Mouse (Mus musculus) MEL (cell line): ENCODE measurements around the gene Best3. TPM values are rescaled to one million over a fixed set of nuclear protein-coding genes. Genes with fewer than 3 reads are reported as not detected.

Experiments
- DNase-seq: peaks from one replicate; pipeline ENCODE4 v3.0.0; 2011; ENCODE audit warnings: low read depth, low spot score
- H3K27ac ChIP-seq: 2 replicates; pipeline ENCODE4 v1.5.1; 2012; ENCODE audit warnings: low read depth, mild to moderate bottlenecking, control low read depth, low read length, moderate library complexity; ENCODE audit not compliant: control insufficient read depth
- H3K27me3 ChIP-seq, 2 experiments: fragments of 150-350 bp in 1 of 2; sonication (generic) in 1 of 2; 2 replicates each; pipeline ENCODE4 v1.6.1; 2012; ENCODE audit warnings: low read length in 2 of 2, mild to moderate bottlenecking in 2 of 2, improper control_type of control experiment in 1 of 2, moderate library complexity in 1 of 2; ENCODE audit not compliant: insufficient read depth in 2 of 2, control insufficient read depth in 1 of 2
- H3K36me3 ChIP-seq, 2 experiments: 2 replicates each; pipeline ENCODE4 v1.6.1; 2012 to 2014; ENCODE audit warnings: low read length in 2 of 2, improper control_type of control experiment in 1 of 2, inconsistent platforms in 1 of 2, mild to moderate bottlenecking in 1 of 2; ENCODE audit not compliant: insufficient read depth in 2 of 2, control insufficient read depth in 1 of 2
- H3K4me1 ChIP-seq, 2 experiments: fragments of 150-350 bp in 1 of 2; sonication (generic) in 1 of 2; 2 replicates each; pipeline ENCODE4 v1.6.1; 2012; ENCODE audit warnings: low read length in 2 of 2, improper control_type of control experiment in 1 of 2, mild to moderate bottlenecking in 1 of 2; ENCODE audit not compliant: insufficient read depth in 2 of 2, control insufficient read depth in 1 of 2
- H3K4me3 ChIP-seq, 2 experiments: fragments of 150-350 bp in 1 of 2; sonication (generic) in 1 of 2; 2 replicates each; pipeline ENCODE4 v1.5.1; 2012; ENCODE audit warnings: low read depth in 2 of 2, low read length in 2 of 2, mild to moderate bottlenecking in 2 of 2, moderate library complexity in 2 of 2, control low read depth in 1 of 2, improper control_type of control experiment in 1 of 2; ENCODE audit not compliant: control insufficient read depth in 1 of 2, insufficient read depth in 1 of 2
- H3K79me2 ChIP-seq: 2 replicates; pipeline ENCODE4 v1.6.1; 2012; ENCODE audit warnings: mild to moderate bottlenecking, low read length, moderate library complexity; ENCODE audit not compliant: control insufficient read depth, poor library complexity, insufficient read depth
- H3K9ac ChIP-seq: 2 replicates; pipeline ENCODE4 v1.6.1; 2012; ENCODE audit warnings: low read depth, mild to moderate bottlenecking, control low read depth, low read length, moderate library complexity; ENCODE audit not compliant: control insufficient read depth, poor library complexity, severe bottlenecking
- H3K9me3 ChIP-seq: fragments of 150-350 bp; sonication (generic); replicated peaks from 2 replicates; pipeline ENCODE4 v1.6.1; 2012; ENCODE audit warnings: mild to moderate bottlenecking, low read length, improper control_type of control experiment, moderate library complexity; ENCODE audit not compliant: insufficient read depth
- BHLHE40 ChIP-seq: IDR thresholded peaks from 2 replicates; pipeline ENCODE4 v1.6.1; 2012; ENCODE audit warnings: low read depth, mild to moderate bottlenecking, inconsistent platforms, low read length, improper control_type of control experiment, borderline replicate concordance
- CHD1 ChIP-seq: IDR thresholded peaks from 2 replicates; pipeline ENCODE4 v1.6.1; 2012; ENCODE audit warnings: low read depth, mild to moderate bottlenecking, inconsistent platforms, low read length, improper control_type of control experiment
- CTCF ChIP-seq, 3 experiments: IDR thresholded peaks in 2 of 3; conservative IDR thresholded peaks in 1 of 3; 2 replicates each; pipeline ENCODE4 v1.5.1; 2011 to 2012; ENCODE audit warnings: low read length in 3 of 3, low read depth in 2 of 3, mild to moderate bottlenecking in 2 of 3, improper control_type of control experiment in 1 of 3, inconsistent platforms in 1 of 3, mixed read lengths in 1 of 3, moderate library complexity in 1 of 3; ENCODE audit not compliant: control insufficient read depth in 1 of 3, insufficient read depth in 1 of 3, poor library complexity in 1 of 3, severe bottlenecking in 1 of 3
- ELF1 ChIP-seq: IDR thresholded peaks from 2 replicates; pipeline ENCODE4 v1.6.1; 2014; ENCODE audit warnings: low read depth, mild to moderate bottlenecking, inconsistent platforms, low read length, improper control_type of control experiment, moderate library complexity
- ETS1 ChIP-seq: IDR thresholded peaks from 2 replicates; pipeline ENCODE4 v1.6.1; 2012; ENCODE audit warnings: low read depth, mild to moderate bottlenecking, inconsistent platforms, low read length, improper control_type of control experiment, moderate library complexity
- GABPA ChIP-seq: IDR thresholded peaks from 2 replicates; pipeline ENCODE4 v1.6.1; 2012; ENCODE audit warnings: low read depth, mild to moderate bottlenecking, inconsistent platforms, low read length, improper control_type of control experiment, moderate library complexity
- GATA1 ChIP-seq: IDR thresholded peaks from 2 replicates; pipeline ENCODE4 v1.6.1; 2011; ENCODE audit warnings: low read depth, low read length, improper control_type of control experiment
- HCFC1 ChIP-seq: IDR thresholded peaks from 2 replicates; pipeline ENCODE4 v1.6.1; 2012; ENCODE audit warnings: low read depth, mild to moderate bottlenecking, inconsistent platforms, low read length, improper control_type of control experiment, moderate library complexity
- KAT2A ChIP-seq: conservative IDR thresholded peaks from 2 replicates; pipeline ENCODE4 v1.6.1; 2012; ENCODE audit warnings: low read depth, low read length, improper control_type of control experiment, inconsistent platforms
- MAX ChIP-seq: IDR thresholded peaks from 2 replicates; pipeline ENCODE4 v1.6.1; 2011; ENCODE audit warnings: low read length, improper control_type of control experiment
- MAZ ChIP-seq: IDR thresholded peaks from 2 replicates; pipeline ENCODE4 v1.6.1; 2012; ENCODE audit warnings: low read depth, mild to moderate bottlenecking, inconsistent platforms, low read length, improper control_type of control experiment
- MEF2A ChIP-seq: IDR thresholded peaks from 2 replicates; pipeline ENCODE4 v1.6.1; 2014; ENCODE audit warnings: low read depth, mild to moderate bottlenecking, inconsistent platforms, low read length, improper control_type of control experiment; ENCODE audit not compliant: poor library complexity, insufficient replicate concordance, severe bottlenecking; ENCODE audit errors: extremely low read depth
- MXI1 ChIP-seq: IDR thresholded peaks from 2 replicates; pipeline ENCODE4 v1.6.1; 2011; ENCODE audit warnings: mild to moderate bottlenecking, low read depth, low read length, improper control_type of control experiment
- MYC ChIP-seq: IDR thresholded peaks from 2 replicates; pipeline ENCODE4 v1.6.1; 2011; ENCODE audit warnings: low read depth, mild to moderate bottlenecking, low read length, improper control_type of control experiment, moderate library complexity
- NELFE ChIP-seq: IDR thresholded peaks from 2 replicates; pipeline ENCODE4 v1.6.1; 2011; ENCODE audit warnings: low read depth, low read length, improper control_type of control experiment
- NRF1 ChIP-seq: IDR thresholded peaks from 2 replicates; pipeline ENCODE4 v1.6.1; 2014; ENCODE audit warnings: low read depth, mild to moderate bottlenecking, inconsistent platforms, low read length, improper control_type of control experiment, moderate library complexity; ENCODE audit not compliant: poor library complexity, insufficient read depth, severe bottlenecking
- POLR2A ChIP-seq, 2 experiments: IDR thresholded peaks; 2 replicates each; pipeline ENCODE4 v1.6.1; 2011 to 2012; ENCODE audit warnings: low read length in 2 of 2, mild to moderate bottlenecking in 2 of 2, control low read depth in 1 of 2, improper control_type of control experiment in 1 of 2, low read depth in 1 of 2, moderate library complexity in 1 of 2; ENCODE audit not compliant: control insufficient read depth in 1 of 2, insufficient read depth in 1 of 2, poor library complexity in 1 of 2
- POLR2AphosphoS2 ChIP-seq: IDR thresholded peaks from 2 replicates; pipeline ENCODE4 v1.6.1; 2011; ENCODE audit warnings: low read length, improper control_type of control experiment
- RAD21 ChIP-seq: IDR thresholded peaks from 2 replicates; pipeline ENCODE4 v1.6.1; 2011; ENCODE audit warnings: mild to moderate bottlenecking, low read depth, low read length, improper control_type of control experiment
- SIN3A ChIP-seq: IDR thresholded peaks from 2 replicates; pipeline ENCODE4 v1.6.1; 2012; ENCODE audit warnings: low read length, improper control_type of control experiment, inconsistent platforms
- SMC3 ChIP-seq: IDR thresholded peaks from 2 replicates; pipeline ENCODE4 v1.6.1; 2011; ENCODE audit warnings: low read depth, low read length, improper control_type of control experiment
- TAL1 ChIP-seq: IDR thresholded peaks from 2 replicates; pipeline ENCODE4 v1.6.1; 2012; ENCODE audit warnings: mild to moderate bottlenecking, inconsistent platforms, low read length, moderate library complexity, mixed read lengths
- TCF12 ChIP-seq: IDR thresholded peaks from 2 replicates; pipeline ENCODE4 v1.6.1; 2014; ENCODE audit warnings: low read depth, mild to moderate bottlenecking, inconsistent platforms, low read length, improper control_type of control experiment, moderate library complexity
- ZC3H11A ChIP-seq: IDR thresholded peaks from 2 replicates; pipeline ENCODE4 v1.6.1; 2012; ENCODE audit warnings: low read depth, mild to moderate bottlenecking, inconsistent platforms, low read length, improper control_type of control experiment
- polyA plus RNA-seq, 2 experiments: library from polyadenylated mRNA; stranded (reverse) in 1 of 2; unstranded in 1 of 2; fragments of >175 nt in 1 of 2; fragments of >200 nt in 1 of 2; gene quantifications; 2 replicates each; pipeline versions ENCODE4 v1.2.1 to v1.2.4; 2012; ENCODE audit warnings: low replicate concordance in 2 of 2, low read depth in 1 of 2; ENCODE audit not compliant: insufficient read length in 2 of 2, insufficient read depth in 1 of 2, missing spikeins in 1 of 2
- total RNA-seq: library from RNA; depleted of rRNA; stranded (reverse); fragments of 300-350 nt; gene quantifications from 2 replicates; pipeline ENCODE4 v1.2.3, GENCODE M21; 2012

Best3 gene
- total and polyA plus RNA-seq, 3 experiments: not detected

DNA sequence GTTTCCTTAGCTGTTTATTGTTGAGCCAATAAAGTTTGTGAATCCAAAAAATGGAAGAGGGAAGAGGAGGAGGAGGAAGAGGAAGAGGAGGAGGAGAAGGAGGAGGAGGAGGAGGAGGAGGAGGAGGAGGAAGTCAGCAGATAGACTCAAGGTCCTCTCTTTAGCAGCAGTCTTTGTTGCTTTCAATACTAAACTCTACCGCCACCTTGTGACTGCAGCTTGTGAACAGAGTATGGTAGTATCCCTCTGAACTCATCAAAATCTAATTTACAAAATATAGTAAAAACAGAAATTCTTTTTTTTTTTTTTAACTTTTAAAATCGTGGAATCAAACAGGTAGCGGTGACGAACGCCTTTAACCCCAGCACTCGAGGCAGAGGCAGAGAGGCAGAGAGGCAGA lies 54.2 kb downstream of the Best3 start:
- Histone ChIP-seq H3K4me1 (peaks cover 0 to 9% of the 10 kb centered on the region in 2 experiments; a peak in 2 of 4 replicates), H3K9ac (no peak overlapping the region), H3K4me3 (peak overlapping the region in 1 of 2 experiments; percentile 21; a peak in 1 of 4 replicates), H3K79me2 (no peaks in the 10 kb centered on the region), H3K27ac (peak overlapping the region; percentile 14; the same call in 1 of the 2 replicates), H3K36me3 (no peaks in the 10 kb centered on the region; a peak in 1 of 4 replicates), H3K27me3 (no peaks in the 10 kb centered on the region), H3K9me3 (no peaks in the 10 kb centered on the region)
- no peak for TF ChIP-seq TCF12
- peak; percentile 55 for TF ChIP-seq SMC3
- no peak for TF ChIP-seq SIN3A
- no peak for TF ChIP-seq POLR2A (IDR thresholded peaks at IDR 0.05; ENCODE audit: control insufficient read depth in 1 of 2, insufficient read depth in 1 of 2, low read depth in 1 of 2, low read length in 2 of 2, poor library complexity in 1 of 2)
- TF ChIP-seq MEF2A: no peak
- TF ChIP-seq TAL1: no peak
- no peak for TF ChIP-seq ETS1
- peak; percentile 43; the same call in 1 of the 2 replicates for TF ChIP-seq HCFC1
- no peak for TF ChIP-seq NRF1
- TF ChIP-seq GABPA: no peak
- no peak for TF ChIP-seq MAZ
- TF ChIP-seq GATA1: no peak
- TF ChIP-seq ELF1: no peak
- no peak for TF ChIP-seq MYC
- no peak for TF ChIP-seq POLR2AphosphoS2
- TF ChIP-seq KAT2A: no peak
- TF ChIP-seq RAD21: peak; percentile 58
- TF ChIP-seq CTCF (IDR thresholded peaks at IDR 0.05 in 2 of 3, conservative IDR thresholded peaks at IDR 0.05 in 1 of 3; ENCODE audit: control insufficient read depth in 1 of 3, insufficient read depth in 1 of 3, low read depth in 2 of 3, low read length in 3 of 3, poor library complexity in 1 of 3, severe bottlenecking in 1 of 3): peak in 2 of 3 experiments; percentile 26 to 68; a peak in 3 of 6 replicates
- no peak for TF ChIP-seq BHLHE40
- TF ChIP-seq MAX: no peak
- no peak for TF ChIP-seq NELFE
- no peak for TF ChIP-seq CHD1
- peak; percentile 37; the same call in 1 of the 2 replicates for TF ChIP-seq ZC3H11A
- no peak for TF ChIP-seq MXI1
- peak; percentile 75 for DNase-seq
